Mouse (Mus musculus) liver, postnatal 0 days (tissue): ENCODE measurements around the gene Abca8b. TPM values are rescaled to one million over a fixed set of nuclear protein-coding genes. Genes with fewer than 3 reads are reported as not detected.
"Not testable (repeated sequence)": the region's sequence is repeated elsewhere in the genome, so short reads cannot be mapped to it uniquely, and the experiment has no call there.

ENCODE experiments used
- ATAC-seq: fragments of 200-750 bp; cut with Nextera tagmentation; 2 replicates; pipeline ENCODE4 v1.8.0; 2017; ENCODE audit warnings: mild to moderate bottlenecking, moderate library complexity
- DNase-seq: peaks from one replicate; pipeline ENCODE4 v3.0.0-alpha.2; 2016
- H3K27ac ChIP-seq: fragments of 300-500 bp; sonication (generic); 2 replicates; pipeline ENCODE4 v1.5.1; 2014; ENCODE audit warnings: antibody characterized with exemption, moderate library complexity, mild to moderate bottlenecking, low read depth
- H3K27me3 ChIP-seq: fragments of 300-500 bp; sonication (generic); 2 replicates; pipeline ENCODE4 v1.6.1; 2014; ENCODE audit warnings: low read length, control low read depth, mixed read lengths; ENCODE audit not compliant: insufficient read depth
- H3K36me3 ChIP-seq: fragments of 300-500 bp; sonication (generic); replicated peaks from 2 replicates; pipeline ENCODE4 v1.6.1; 2014; ENCODE audit warnings: mild to moderate bottlenecking, control low read depth, low read length, moderate library complexity, mixed read lengths; ENCODE audit not compliant: insufficient read depth
- H3K4me1 ChIP-seq: fragments of 300-500 bp; sonication (generic); 2 replicates; pipeline ENCODE4 v1.6.1; 2014; ENCODE audit warnings: antibody characterized with exemption, mild to moderate bottlenecking, control low read depth; ENCODE audit not compliant: insufficient read depth
- H3K4me2 ChIP-seq: fragments of 300-500 bp; sonication (generic); 2 replicates; pipeline ENCODE4 v1.6.1; 2014; ENCODE audit warnings: low read depth, mild to moderate bottlenecking, low read length, moderate library complexity, mixed read lengths
- H3K4me3 ChIP-seq: fragments of 300-500 bp; sonication (generic); 2 replicates; pipeline ENCODE4 v1.5.1; 2014; ENCODE audit warnings: low read depth, low read length
- H3K9ac ChIP-seq: fragments of 300-500 bp; sonication (generic); replicated peaks from 2 replicates; pipeline ENCODE4 v1.6.1; 2014; ENCODE audit warnings: mild to moderate bottlenecking, moderate library complexity
- H3K9me3 ChIP-seq: fragments of 300-500 bp; sonication (generic); 2 replicates; pipeline ENCODE4 v1.6.1; 2016; ENCODE audit warnings: mild to moderate bottlenecking, control low read depth, low read length, mixed read lengths
- CTCF ChIP-seq: sonication (generic); IDR thresholded peaks from 2 replicates; pipeline ENCODE4 v1.5.1; 2016; ENCODE audit warnings: antibody characterized with exemption, low read depth
- EP300 ChIP-seq: IDR thresholded peaks from 2 replicates; pipeline ENCODE4 v1.6.1; 2016; ENCODE audit warnings: antibody characterized with exemption, low read depth, mild to moderate bottlenecking
- WGBS: fragments of 180-500 bp; shearing (Covaris S2); extraction: QIAGEN DNeasy Blood & Tissue Kit; methylation state at CpG from one replicate; pipeline ENCODE4 v1.1.7; 2014; ENCODE audit not compliant: insufficient replicate concordance; 5-methylcytosine and 5-hydroxymethylcytosine counted together
- polyA plus RNA-seq: library from polyadenylated mRNA; unstranded; fragments of >200 nt; fragmentation: Nextera tagmentation; extraction: Ambion mirVana; gene quantifications from 2 replicates; pipeline ENCODE4 v1.2.1, GENCODE M21; 2015

The Abca8b gene
- polyA plus RNA-seq, 1 experiment from 2014 or later: 10.8 TPM

- no peaks in the 10 kb centered on the region for H3K9me3 ChIP-seq
- 0 out of 2 replicates have a peak overlapping the region, but pooled peaks have one; percentile 12 for H3K27ac ChIP-seq
- H3K27me3 ChIP-seq: no peaks in the 10 kb centered on the region
- H3K4me1 ChIP-seq: 0 out of 2 replicates have a peak, but pooled peaks cover 5% of the 10 kb centered on the region
- no peak overlapping the region for H3K4me3 ChIP-seq
- TF ChIP-seq EP300 (no peak), CTCF (no peak)
- WGBS: 37% methylated on average over 3 of the region's 3 CpGs
- DNase-seq: no peak
- H3K36me3 ChIP-seq: no peaks in the 10 kb centered on the region
- H3K4me2 ChIP-seq: peak overlapping the region; percentile 51
- no peak for ATAC-seq
- H3K9ac ChIP-seq: no peak overlapping the region
These were observed 4.4 kb downstream of the Abca8b start for GRCm38 (mm10) chr11:109991270-109991669.

DNA sequence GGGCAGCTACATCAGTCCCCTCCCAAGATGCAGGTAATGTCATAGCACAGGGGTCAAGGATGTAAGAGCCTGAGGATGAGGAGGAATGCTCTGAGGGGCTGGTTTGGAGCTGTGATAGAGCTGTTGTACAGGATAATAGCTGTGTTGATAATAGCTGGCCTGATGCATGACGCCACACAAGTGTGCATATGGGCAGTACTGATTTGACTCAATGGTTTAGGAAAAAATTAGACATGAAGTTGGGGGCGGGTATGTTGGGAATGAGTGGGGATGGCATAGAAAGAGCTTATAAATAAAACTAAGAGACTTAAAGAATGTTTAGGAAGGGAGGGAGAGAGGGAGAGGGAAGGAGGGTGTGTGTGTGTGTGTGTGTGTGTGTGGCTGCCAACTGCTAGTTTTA, 5.4 kb downstream of the Abca8b start:
- H3K27me3 ChIP-seq: no peaks in the 10 kb centered on the region
- no peak for TF ChIP-seq EP300
- no peak for TF ChIP-seq CTCF
- no peaks in the 10 kb centered on the region for H3K9me3 ChIP-seq
- H3K4me2 ChIP-seq: peak overlapping the region; percentile 5; the same call in 1 of the 2 replicates
- H3K36me3 ChIP-seq: no peaks in the 10 kb centered on the region
- H3K4me3 ChIP-seq: no peak overlapping the region
- no peak for ATAC-seq
- no peak for DNase-seq
- WGBS: 72% methylated on average over 2 of the region's 2 CpGs
- H3K9ac ChIP-seq: no peak overlapping the region
- H3K4me1 ChIP-seq: 0 out of 2 replicates have a peak, but pooled peaks cover 5% of the 10 kb centered on the region
- peak overlapping the region; percentile 58 for H3K27ac ChIP-seq

- 0 out of 2 replicates have a peak, but pooled peaks have one; percentile 17 for ATAC-seq
- Histone ChIP-seq H3K4me1 (0 out of 2 replicates have a peak, but pooled peaks cover 5% of the 10 kb centered on the region), H3K9ac (no peak overlapping the region), H3K36me3 (no peaks in the 10 kb centered on the region), H3K27ac (peak overlapping the region; percentile 58), H3K27me3 (no peaks in the 10 kb centered on the region), H3K9me3 (no peaks in the 10 kb centered on the region), H3K4me2 (0 out of 2 replicates have a peak overlapping the region, but pooled peaks have one; percentile 35), H3K4me3 (no peak overlapping the region)
- 24% methylated on average over 1 of the region's 1 CpGs for WGBS
- no peak for TF ChIP-seq EP300
- no peak for TF ChIP-seq CTCF
- no peak for DNase-seq
These were observed 7.5 kb downstream of the Abca8b start for GRCm38 (mm10) chr11:109988164-109988563.

DNA sequence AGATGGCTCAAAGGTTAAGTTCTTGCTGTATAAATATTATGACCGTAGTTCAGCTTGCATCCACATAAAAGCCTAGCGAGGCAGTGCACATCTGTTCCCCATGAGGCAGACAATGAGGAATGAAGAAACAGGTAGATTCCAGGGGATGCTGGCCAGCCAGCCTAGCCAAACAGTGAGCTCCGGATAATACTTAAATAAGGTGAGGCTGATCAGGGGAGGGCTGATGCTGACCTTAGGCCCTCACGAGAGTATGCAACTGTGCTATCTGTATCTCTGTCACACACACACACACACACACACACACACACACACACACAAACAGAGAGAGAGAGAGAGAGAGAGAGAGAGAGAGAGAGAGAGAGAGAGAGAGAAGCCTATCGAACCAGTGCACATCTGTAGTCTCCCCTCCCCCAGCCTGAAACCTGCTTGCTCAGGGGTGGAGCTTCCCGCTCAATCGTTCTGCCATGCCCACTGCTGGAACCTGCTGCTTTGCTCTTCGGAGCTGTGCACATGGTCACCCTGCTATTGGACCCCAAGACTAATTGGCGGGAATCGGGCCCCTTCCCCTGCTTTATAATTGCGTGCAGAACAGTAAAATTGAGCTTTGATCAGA, 8.1 kb downstream of the Abca8b start:
- H3K9me3 ChIP-seq, H3K9ac ChIP-seq, H3K4me3 ChIP-seq, H3K36me3 ChIP-seq, H3K4me1 ChIP-seq, DNase-seq, H3K27me3 ChIP-seq: not testable (repeated sequence)
- H3K27ac ChIP-seq: peak overlapping the region; percentile 58
- peak; percentile 70 for ATAC-seq
- 50% methylated on average over 11 of the region's 11 CpGs for WGBS
- H3K4me2 ChIP-seq: peak overlapping the region; percentile 40

- ATAC-seq: no peak
- no peaks in the 10 kb centered on the region for H3K4me1 ChIP-seq
- H3K36me3 ChIP-seq: peaks cover 13% of the 10 kb centered on the region
- H3K4me2 ChIP-seq: no peak overlapping the region
- no peak overlapping the region for H3K4me3 ChIP-seq
- no peak overlapping the region for H3K9ac ChIP-seq
- DNase-seq: no peak
- 80% methylated on average over 2 of the region's 2 CpGs for WGBS
- H3K27me3 ChIP-seq: no peaks in the 10 kb centered on the region
- no peak overlapping the region for H3K27ac ChIP-seq
- H3K9me3 ChIP-seq: 0 out of 2 replicates have a peak, but pooled peaks cover 2% of the 10 kb centered on the region
- TF ChIP-seq EP300: no peak
- TF ChIP-seq CTCF: no peak
These were observed 13.8 kb downstream of the Abca8b start for GRCm38 (mm10) chr11:109981872-109982271.

GRCm38 (mm10) chr11:109970521-109970920, 25.1 kb downstream of the Abca8b start:
- H3K4me3 ChIP-seq: no peak overlapping the region
- H3K27me3 ChIP-seq: no peaks in the 10 kb centered on the region
- TF ChIP-seq EP300 (no peak), CTCF (no peak)
- H3K27ac ChIP-seq: no peak overlapping the region
- H3K4me1 ChIP-seq: no peaks in the 10 kb centered on the region
- no peak overlapping the region for H3K4me2 ChIP-seq
- no peak for ATAC-seq
- WGBS: 60% methylated on average over 4 of the region's 4 CpGs
- H3K36me3 ChIP-seq: peaks cover 21% of the 10 kb centered on the region
- DNase-seq: no peak
- H3K9ac ChIP-seq: no peak overlapping the region
- no peaks in the 10 kb centered on the region for H3K9me3 ChIP-seq
